Mouse (Mus musculus) T-cell, adult 2 months (primary cell): ENCODE measurements at regions not wholly inside any gene's neighbourhood (a gene's known extent, or its start where the extent isn't known, plus 50 kb on each side); places are given as distances from the start of the nearest gene placed in this dataset.

Source experiments
- DNase-seq: peaks from one replicate; pipeline ENCODE4 v3.0.0; 2022; ENCODE audit warnings: low spot score

DNA sequence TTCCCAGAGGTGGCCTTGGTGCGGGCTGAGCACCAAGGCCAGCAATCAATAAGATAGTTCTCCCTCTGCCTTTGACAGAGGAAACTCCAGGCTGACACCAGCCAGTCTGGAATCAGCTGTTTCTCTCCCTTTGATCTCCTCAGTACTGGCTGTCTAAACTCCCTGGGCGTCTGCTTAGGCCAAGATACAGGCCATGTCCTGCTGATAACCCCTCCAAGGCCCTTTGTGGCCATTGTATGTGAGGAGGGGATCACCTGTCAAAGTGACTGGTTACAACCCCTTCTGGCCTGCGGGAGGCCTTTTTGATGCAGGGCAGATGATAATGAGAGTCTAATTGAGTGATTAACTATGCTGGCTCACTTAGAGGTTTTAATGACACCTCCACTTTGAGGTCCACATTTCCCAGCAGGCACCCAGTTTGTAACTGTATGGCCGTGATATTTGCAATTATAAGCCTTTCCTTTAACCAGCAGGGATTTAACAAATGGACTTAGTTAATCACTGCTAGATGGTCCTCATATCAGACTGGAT is 777.8 kb downstream of the Kcnj2 start:
- DNase-seq = no peak

DNA sequence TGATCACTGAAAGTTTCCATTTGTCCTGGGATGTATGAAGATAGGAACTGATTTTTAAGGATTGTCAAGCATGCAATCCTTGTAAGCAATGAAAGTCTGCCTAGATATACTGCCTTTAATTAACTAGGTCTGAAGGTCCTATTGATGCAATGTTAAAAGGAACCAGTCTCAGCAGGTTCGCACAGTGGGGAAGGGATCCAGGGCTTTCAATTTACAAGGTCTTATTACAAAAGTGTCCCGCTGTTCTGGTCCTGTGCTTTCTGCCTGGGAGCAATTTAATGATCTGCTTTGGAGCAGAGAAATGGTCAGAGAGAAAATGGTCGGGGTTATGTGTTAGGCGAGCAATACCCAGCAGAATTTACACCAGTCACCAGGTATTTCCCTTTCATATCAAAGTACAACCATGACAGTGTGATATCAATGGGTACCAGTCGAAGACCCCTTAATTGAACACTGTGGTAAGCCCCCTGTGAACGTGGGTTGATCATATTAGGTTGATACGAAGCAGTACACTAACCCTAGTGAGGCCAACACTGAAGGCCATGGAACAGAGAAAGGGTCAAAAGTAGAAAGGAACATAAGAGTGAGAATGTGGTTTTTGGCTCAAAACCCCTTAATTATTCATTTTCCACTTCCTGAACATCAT is 778.5 kb downstream of the Kcnj2 start:
- no peak for DNase-seq

DNA sequence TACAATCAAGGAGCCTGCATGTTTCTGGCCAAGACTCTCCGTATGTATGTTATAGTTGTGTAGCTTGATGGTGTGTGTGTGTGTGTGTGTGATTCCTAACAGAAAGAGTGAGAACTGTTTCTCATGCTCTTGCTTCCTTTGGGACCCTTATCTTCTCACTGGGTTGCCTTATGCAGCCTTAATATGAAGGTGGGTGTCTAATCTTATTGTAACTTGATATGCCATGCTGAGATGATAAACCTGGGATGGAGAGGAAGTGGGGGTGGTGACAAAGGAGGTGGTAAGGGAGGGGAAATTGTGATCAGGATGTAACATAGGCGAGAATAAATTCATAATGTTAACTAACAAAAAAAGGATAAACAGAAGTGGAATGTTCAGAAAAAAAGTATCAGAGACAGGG is 791.3 kb downstream of the Kcnj2 start:
- DNase-seq = no peak

DNA sequence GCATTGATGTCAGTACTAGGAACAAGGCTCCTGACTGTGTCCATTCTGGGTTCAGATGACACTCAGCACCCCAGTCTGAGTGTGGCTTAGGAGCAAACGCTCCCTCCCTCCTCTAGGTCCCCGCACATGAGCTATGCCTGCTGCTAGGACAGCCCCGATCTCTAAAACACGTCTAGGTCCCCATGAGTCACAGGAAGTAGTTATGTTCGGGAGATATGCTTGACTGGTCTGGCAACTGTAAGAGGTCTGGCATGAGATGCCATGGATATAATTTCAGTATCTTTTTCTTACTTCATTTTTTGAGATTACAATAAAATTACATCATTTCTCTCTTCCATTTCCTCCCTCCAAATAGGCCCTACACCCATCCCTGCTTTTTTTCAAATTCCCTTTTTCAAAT is 792.1 kb downstream of the Kcnj2 start:
- DNase-seq = no peak

DNA sequence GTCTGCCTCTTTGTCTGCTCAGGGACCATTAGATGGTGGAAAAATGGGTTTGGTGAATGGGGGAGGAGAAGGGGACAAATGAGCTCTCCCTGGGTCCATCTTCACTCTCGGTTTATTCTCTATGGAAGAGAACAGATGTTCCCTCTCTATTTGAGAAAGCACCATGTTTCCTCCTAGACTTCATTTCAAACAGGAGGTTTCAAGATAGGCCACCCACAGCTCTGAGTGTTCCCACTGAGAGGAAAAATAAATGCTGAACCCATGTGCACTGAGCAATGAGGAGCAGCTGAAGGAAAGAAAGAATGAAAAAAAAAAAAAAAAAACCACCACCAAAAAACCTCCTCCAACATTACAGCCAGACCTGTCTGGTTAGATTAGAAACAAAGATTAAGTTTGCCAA is 799.2 kb downstream of the Kcnj2 start:
- DNase-seq = no peak

DNA sequence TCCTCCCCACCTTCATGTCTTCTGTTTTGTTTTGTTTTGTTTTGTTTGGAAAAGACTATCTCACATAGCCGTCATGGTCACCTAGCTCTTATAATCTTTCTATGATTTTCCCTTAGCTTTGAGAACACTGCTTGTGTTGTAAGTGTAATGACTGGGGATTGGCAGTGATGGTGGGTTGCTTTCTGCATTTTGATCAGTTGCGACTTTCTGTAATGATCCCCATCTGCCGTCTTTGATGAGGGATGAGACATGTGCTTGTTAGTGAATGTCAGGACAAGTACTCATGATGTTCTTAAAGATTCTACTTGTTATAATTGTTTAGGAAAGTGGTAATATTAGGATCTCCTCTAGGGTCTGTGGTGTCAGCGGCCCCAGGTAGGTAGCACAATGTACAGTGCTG is 809.4 kb downstream of the Kcnj2 start:
- DNase-seq = no peak

DNA sequence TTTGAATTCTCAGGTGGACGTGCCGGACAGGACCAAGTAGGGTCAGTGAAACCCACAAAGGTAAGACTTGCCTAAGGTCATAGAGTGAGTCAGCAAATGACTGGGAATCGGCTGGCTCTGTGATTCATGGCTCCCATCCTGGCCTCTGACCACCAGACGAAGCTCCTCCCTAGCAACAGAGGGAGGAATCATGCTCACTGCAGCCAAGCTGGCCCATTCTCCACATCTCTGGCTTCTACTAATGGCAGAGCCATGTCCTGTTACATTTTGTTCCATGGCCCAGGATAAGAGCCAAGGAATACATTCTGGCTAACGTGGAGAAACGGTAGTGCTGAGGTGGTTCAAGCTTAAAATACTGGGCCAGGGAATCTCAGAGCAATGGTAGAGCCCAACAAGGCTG is 814.2 kb downstream of the Kcnj2 start:
- DNase-seq = no peak

DNA sequence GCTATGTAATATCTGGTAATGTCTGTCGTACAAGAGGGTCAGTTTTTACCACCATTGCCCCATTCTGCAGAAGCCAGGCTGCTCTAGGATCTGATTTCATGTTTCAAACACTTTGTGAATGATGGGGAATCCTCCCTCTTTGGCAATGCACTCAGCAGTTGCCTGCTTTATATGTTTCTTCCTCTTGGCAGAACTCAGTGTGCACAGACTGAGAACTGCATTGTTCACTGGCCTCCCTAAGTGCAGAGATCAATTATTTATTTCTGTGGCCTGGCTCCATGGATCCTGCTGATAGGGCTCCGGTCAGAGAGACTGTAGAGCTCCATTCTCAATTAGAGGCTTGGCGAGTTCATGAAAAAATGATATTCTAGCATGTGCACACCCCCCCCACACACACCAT is 824.1 kb downstream of the Kcnj2 start:
- no peak for DNase-seq

DNA sequence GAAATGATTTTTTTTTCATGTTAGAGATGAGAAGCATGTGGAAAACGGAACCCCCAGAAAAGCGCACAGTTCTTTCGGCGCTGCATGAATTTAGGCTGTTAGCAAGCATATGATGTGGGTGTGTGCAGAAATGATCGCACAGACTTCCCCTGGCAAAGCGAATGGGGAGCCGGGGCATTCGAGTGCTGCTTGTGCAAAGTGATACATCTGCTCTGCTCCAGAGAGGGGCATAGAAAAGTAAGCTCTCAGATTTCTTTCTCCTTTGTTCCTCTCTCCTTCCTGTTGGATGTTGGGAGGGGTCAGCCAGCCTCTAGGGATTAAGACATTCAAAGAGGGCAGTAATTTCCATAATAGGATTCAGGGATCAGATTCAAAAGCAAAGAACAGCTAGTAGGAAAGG is 827.9 kb downstream of the Kcnj2 start:
- no peak for DNase-seq

DNA sequence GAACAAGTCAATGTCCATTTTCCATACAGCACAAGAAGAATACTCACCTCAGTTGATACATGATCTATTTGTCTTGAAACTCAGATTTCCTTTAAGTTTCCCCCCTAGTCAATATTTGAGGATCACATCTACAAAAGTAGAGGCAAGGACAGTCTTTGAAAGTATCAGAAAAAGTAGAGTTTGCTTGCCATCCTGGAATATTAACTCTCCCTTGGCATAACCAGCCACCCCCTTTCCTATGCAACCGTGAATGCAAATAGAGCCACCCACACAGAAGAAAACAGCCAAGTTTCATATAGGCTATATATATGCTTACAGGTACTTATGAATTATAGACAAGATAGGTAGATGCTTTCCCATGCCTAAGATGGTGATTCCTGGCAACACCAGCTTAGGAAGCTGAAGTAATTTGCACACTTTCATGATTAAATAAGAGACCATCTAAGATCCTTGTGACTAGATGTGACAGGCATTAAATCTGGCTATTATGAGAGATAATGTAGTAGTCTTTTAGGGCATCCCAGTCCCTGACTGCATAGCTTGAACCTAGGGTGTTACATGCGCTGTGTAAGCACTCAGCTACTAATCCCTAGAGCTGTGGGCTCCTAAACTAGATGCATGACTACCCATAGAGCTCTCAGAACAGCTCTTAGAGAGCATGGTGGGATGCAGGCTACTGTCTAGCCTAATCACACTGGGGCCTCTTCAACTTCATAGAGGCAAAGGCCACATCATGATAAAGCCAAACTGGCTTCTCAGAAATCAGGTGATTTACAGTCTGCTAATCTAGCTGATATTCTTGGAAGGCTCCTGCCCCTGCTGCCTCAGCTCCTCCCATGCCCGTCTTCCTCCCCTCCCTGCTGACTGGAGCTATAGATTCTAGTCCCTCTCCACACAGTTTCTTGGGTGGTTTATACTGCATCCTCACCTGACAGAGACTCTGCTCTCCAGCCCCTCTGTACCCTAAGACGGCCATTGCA is 829.5 kb downstream of the Kcnj2 start:
- no peak for DNase-seq

DNA sequence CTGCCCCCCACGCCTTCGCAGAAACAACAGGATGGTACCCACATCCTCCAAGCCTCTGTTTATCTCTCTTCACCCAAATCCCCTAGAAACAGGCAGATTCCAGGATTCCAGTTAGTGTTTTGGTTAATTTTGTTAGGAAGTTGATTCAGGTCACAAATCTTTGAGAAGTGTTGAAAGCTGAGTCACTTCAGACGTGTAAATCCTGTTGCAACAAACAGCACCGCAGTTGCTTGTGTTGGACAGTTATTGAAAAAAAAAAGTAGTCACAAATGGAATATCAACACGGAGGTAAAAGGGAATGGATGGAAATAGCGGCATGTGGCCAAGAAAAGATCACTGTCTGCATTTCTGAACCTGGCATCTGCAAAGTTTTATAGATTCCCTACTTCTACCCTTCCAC is 831.0 kb downstream of the Kcnj2 start:
- DNase-seq = no peak

DNA sequence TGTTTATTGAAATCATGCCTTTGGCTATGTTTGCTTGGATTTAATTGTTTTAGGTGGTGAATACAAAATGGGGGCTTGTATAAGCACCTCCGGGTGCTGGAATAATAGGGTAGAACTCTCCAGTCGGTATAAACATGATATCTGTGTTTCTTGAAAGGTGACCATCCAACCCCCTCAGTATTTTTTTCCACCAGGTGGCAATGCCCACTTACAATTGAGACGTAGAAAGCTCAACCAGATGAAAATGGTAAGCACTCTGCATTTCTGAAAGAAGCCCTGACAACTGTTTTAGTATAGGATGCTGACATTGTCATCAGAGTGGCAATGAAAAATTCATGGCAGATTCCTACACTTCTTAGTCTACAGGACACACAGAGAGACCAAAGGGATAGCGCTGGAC is 838.1 kb downstream of the Kcnj2 start:
- no peak for DNase-seq

DNA sequence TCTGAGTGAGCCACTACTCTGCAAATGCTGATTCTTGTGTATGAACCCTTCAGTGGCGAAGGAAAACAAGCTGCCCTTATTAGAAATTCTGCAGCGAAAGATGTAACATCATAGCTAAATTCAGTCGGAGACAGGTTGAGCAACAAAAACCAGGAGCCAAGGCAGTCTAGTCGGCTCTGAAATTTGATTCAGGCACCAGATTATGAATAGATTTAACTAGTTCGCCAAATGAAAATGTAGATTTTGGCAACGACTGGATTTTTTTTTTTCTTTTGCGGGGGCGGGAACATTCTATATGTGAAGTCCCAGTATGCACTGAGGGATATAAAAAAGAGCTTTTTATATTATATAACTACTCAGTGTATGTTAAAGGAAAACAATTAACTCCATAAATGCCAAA is 847.9 kb downstream of the Kcnj2 start:
- no peak for DNase-seq

DNA sequence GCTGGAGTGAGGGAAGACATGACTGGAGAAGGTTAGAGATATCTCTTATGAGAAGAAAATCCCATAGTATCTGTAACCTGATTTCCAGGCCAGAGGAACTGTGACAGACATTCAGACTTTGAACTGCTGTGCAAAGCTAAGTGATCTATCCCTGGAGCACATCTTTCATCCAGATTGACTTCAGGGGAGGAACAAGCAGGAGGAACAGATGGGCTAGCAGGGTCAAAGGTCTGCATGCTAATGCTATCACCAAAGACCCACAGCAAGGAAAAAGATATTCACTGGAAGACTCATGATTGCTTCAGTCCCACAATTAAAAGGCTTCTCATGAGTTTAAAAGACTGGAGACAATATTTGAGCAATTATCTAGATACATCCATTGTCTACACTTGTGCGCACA is 855.7 kb upstream of the Sox9 start:
- DNase-seq = no peak

DNA sequence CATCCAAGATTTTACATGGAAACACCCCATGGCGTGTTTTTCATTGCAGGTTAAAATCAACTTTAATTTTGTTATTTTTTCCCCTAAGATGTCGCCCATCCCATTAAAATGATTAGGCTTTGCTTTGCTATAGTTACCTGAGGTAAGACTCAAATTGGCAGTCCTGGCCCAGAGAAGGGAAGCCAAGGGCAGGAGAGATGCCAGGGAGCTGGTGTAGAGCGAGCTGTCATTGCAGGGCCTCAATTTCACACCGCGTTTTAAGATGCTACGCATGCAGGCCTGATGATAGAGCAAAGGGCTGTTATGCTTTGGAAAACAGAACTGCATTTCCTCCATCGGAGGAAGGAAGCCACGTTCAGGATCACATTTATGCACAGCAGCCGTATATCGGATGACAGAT is 852.7 kb upstream of the Sox9 start:
- DNase-seq = no peak

DNA sequence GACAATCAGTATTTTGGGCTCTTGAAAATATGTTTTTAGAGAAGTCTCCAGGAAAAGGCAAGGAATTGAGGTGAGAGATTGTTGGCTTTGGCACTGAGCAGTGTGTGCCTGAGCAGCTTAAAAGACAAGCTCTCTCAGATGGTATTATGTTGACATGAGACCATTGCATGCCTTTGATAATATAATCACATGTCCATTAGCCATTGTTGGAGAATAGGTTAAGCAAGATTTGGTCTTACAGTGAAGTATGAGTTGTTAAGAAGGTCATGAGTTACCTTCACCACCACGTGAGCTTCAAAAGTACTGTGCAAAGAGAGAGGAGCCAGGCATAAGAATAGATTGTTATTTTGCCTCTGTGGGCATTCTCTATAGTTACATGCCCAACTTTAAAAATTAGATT is 850.0 kb upstream of the Sox9 start:
- no peak for DNase-seq

DNA sequence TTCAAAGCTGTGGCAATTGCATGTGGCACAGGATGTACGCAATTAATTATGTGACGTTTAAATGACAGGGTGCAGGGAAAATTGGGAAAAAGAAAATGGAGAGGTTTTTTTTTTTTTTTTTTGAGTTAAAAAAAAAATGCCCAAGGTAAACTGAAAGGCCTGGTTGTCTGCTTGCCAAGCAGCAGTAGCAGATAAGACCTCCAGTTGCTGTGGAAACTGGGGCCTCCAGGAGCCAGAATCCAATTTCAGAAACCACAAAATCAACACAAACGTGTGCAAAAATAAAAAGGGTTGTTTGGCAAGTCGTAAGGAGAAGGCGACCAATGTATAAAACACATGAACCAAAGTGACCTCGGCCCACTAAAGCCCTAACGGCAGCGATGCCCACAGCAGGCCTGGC is 837.7 kb upstream of the Sox9 start:
- DNase-seq = no peak

DNA sequence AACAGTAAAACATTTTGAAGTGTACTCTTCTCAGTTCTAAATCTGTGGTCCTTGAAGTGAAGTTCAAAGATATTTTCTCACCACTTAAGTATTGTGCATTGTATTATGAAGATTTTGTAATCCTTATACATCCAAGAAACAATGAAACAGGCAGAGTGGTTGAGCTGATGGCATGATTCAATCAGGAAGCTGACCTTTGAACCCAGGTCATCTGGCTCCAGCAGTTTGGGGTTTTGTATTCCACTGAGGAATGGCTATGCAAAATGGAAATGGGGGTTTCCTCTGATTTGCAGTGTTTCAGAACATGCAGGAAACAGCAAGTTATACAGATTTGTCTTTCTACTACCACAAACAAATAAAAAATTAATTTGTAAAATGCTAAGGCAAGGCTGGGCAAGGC is 836.2 kb upstream of the Sox9 start:
- DNase-seq = no peak

DNA sequence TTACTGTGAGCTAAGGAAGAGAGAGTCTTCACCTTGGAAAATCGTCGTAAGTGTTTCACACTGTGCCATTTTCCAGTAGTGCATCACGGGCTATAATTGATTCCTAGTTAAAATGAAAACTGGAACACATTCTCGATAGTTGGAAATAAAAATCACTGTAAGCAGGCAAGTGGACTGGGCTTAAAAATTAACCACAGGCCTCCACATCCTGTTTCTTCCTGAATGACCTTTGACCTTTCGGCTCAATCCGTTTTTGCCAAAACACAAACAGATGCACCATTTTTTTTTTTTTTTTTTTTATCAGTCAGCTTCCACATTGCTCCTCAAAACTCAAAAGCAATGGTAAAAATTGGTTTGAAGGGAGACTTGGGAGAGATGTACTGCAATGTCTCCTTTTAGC is 834.4 kb upstream of the Sox9 start:
- no peak for DNase-seq

DNA sequence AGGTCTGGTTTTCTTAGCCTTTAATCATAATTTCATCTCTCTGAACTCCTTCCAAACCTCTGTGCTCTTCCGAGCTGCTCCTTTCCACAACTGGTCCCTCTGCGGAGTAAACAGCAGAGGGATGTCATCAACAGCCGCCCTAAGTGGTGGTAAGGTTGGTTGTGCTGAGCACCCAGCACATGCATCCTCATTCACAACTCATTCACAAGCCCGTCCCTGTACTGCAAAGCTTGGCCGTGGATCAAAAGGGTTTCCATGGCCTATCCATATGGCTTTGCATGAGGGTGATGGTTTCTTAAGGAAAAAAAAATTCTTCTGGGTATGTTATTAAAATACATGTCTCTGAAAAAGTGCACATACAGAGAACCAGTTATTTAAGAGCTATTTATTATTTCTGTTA is 828.6 kb upstream of the Sox9 start:
- no peak for DNase-seq

DNA sequence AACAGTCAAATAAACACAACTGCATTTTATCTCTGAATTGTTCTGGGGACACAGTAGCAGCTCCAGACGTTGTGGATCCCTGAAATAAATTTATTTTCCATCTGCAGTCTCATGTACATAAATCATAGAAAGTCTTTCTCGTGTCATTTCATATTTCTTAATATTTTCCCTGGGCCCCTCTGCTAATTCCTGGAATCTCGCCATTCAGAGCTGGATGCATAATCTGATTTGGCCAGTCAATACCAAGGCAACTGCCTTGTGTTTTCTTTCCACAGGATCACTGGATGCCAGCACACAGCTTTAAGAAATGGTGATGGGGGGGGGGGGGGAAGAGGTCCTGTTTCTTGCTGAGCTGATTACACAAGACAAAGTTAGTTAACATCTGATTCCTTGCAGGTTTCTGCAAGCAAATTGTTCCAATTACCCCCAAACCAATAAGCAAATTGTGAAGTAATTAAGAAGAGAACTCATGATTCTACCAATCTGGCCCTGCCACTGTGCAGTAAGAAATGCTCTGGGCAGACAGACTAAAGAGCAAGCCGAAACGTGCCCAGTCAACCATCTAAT is 824.2 kb upstream of the Sox9 start:
- no peak for DNase-seq

DNA sequence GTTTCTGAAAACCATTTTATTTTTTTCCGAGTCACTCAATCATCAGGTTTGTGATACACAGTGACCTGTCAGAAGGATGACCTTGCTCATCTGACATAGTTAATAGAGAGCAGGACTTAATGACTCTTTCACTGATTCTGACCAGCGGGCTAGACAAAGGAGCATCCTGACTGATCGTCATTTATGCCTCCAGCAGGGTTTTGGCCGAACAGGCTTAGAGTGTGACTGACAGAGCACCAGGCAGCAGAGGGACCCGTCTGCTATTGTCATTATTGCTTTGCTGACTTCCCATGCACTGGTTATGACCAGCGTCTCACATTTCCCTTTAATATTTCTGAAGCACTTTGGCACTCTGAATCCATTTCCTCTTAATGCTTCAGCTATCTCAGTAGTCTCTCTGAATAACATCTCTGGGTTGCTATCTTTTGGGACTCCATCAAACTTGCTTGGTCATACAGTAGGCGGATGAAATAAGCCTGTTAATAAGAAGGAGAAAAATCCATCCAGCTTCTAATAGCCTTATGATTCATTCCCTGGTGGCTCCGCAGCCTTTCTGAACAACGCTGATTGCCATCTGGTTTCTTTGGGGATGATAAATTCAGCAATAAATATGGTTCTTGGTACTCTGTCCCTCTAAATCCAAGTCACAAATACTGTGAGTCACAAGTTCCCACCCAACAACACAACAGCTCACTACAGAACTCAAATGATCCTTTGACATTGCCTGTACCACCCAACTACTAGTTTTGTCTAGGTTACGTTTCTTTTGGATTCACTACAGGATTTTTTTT is 820.8 kb upstream of the Sox9 start:
- DNase-seq = no peak
